Mouse (Mus musculus): ENCODE data around the gene Pde4a. TPM values are rescaled to one million over a fixed set of nuclear protein-coding genes. Genes with fewer than 3 reads are reported as not detected.

Gene Pde4a
- total and polyA plus RNA-seq, 3 experiments, result 1.7 to 7.6 (median 4.8) TPM

- dilution Hi-C loops (cut with MboI; ENCODE audit: extremely low pct_ligation_motif_present, extremely low pct_unique_long_range_greater_than_20kb, low sequenced_read_pairs) (no loop called here), in situ Hi-C loops (cut with MboI; ENCODE audit: low pct_ligation_motif_present, low pct_unique_long_range_greater_than_20kb, low sequenced_read_pairs) (no loop called here)
- Histone ChIP-seq H3K4me2 (ENCODE audit: insufficient read depth, low read depth, poor library complexity, severe bottlenecking) (no peak overlapping the region), H3K27ac (ENCODE audit: insufficient read depth, low read depth) (no peak overlapping the region), H3K9me3 (replicated peaks; ENCODE audit: low read length) (no peaks in the 10 kb centered on the region), H3K4me3 (replicated peaks in 1 of 3; ENCODE audit: low read depth in 2 of 3, low read length in 2 of 3, poor library complexity in 1 of 3) (no peak overlapping the region), H3K36me3 (replicated peaks in 1 of 2; ENCODE audit: control insufficient read depth in 1 of 2, insufficient read depth in 1 of 2, low read length in 1 of 2) (peaks cover 45 to 77% of the 10 kb centered on the region in 2 experiments), H3K9ac (ENCODE audit: insufficient read depth, low read depth) (no peak overlapping the region), H3K27me3 (replicated peaks) (no peaks in the 10 kb centered on the region), H3K79me2 (replicated peaks; ENCODE audit: control insufficient read depth, extremely low read depth, insufficient read depth, poor library complexity, severe bottlenecking) (no peaks in the 10 kb centered on the region), H3K4me1 (ENCODE audit: control insufficient read depth in 1 of 2, insufficient read depth in 2 of 2) (peaks cover 13 to 56% of the 10 kb centered on the region in 2 experiments)
- no peak for TF ChIP-seq EP300 (IDR thresholded peaks at IDR 0.05; ENCODE audit: low read length)
- TF ChIP-seq ZMIZ1 (IDR thresholded peaks at IDR 0.05; ENCODE audit: low read depth, low read length), result no peak
- TF ChIP-seq GABPA (IDR thresholded peaks at IDR 0.05; ENCODE audit: insufficient replicate concordance, low read depth, low read length), result no peak
- no peak for TF ChIP-seq BHLHE40 (IDR thresholded peaks at IDR 0.05; ENCODE audit: low read depth, low read length)
- TF ChIP-seq USF2 (conservative IDR thresholded peaks at IDR 0.05; ENCODE audit: low read depth, low read length), result no peak
- TF ChIP-seq CHD2 (IDR thresholded peaks at IDR 0.05; ENCODE audit: low read length), result no peak
- no peak for TF ChIP-seq TBP (conservative IDR thresholded peaks at IDR 0.05; ENCODE audit: low read depth, low read length)
- no peak for DNase-seq (ENCODE audit: extremely low read depth)
Observed at GRCm38 (mm10) chr9:21206848-21207247, 41.3 kb downstream of the Pde4a start.

DNA sequence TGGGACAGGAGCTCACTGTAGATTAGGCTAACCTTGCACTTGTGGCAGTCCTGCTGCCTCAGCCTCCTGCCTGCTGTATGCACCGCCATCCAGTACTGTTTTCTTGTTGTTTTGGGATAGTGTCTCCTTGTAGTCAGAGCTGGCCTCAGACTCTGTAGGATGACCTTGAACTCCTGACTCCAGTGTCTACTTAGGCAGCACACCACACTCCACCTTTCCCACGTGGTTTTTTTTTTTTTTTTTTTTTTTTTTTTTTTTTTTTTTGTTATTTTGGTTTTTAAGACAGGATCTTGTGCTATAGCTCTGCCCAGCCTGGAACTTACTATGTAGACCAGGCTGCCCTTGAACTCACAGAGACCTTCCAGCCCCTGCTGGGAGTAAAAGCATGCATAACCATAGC, 43.1 kb downstream of the Pde4a start:
- in situ Hi-C loops (cut with MboI; ENCODE audit: low pct_ligation_motif_present, low pct_unique_long_range_greater_than_20kb, low sequenced_read_pairs), result no loop called here
- peak; percentile 34; the same call in 1 of the 2 replicates for TF ChIP-seq ZNF384 (IDR thresholded peaks at IDR 0.05; ENCODE audit: low read depth, low read length)
- TF ChIP-seq MYC (IDR thresholded peaks at IDR 0.05; ENCODE audit: low read depth, low read length), result no peak
- peaks cover 10 to 58% of the 10 kb centered on the region in 2 experiments for H3K4me1 ChIP-seq (ENCODE audit: control insufficient read depth in 1 of 2, insufficient read depth in 2 of 2)
- dilution Hi-C loops (cut with MboI; ENCODE audit: extremely low pct_ligation_motif_present, extremely low pct_unique_long_range_greater_than_20kb, low sequenced_read_pairs), result no loop called here
- H3K36me3 ChIP-seq (replicated peaks in 1 of 2; ENCODE audit: control insufficient read depth in 1 of 2, insufficient read depth in 1 of 2, low read length in 1 of 2), result peaks cover 48 to 80% of the 10 kb centered on the region in 2 experiments
- H3K4me3 ChIP-seq (replicated peaks in 1 of 3; ENCODE audit: low read depth in 2 of 3, low read length in 2 of 3, poor library complexity in 1 of 3), result no peak overlapping the region
- H3K9ac ChIP-seq (ENCODE audit: insufficient read depth, low read depth), result no peak overlapping the region
- no peaks in the 10 kb centered on the region for H3K27me3 ChIP-seq (replicated peaks)
- no peaks in the 10 kb centered on the region for H3K9me3 ChIP-seq (replicated peaks; ENCODE audit: low read length)
- no peaks in the 10 kb centered on the region for H3K79me2 ChIP-seq (replicated peaks; ENCODE audit: control insufficient read depth, extremely low read depth, insufficient read depth, poor library complexity, severe bottlenecking)
- no peak overlapping the region for H3K27ac ChIP-seq (ENCODE audit: insufficient read depth, low read depth)
- DNase-seq (ENCODE audit: extremely low read depth), result no peak
- H3K4me2 ChIP-seq (ENCODE audit: insufficient read depth, low read depth, poor library complexity, severe bottlenecking), result no peak overlapping the region

GRCm38 (mm10) chr9:21210821-21211220, 45.3 kb downstream of the Pde4a start:
- TF ChIP-seq SMC3 (IDR thresholded peaks at IDR 0.05; ENCODE audit: low read depth, low read length), result no peak
- TF ChIP-seq GABPA (IDR thresholded peaks at IDR 0.05; ENCODE audit: insufficient replicate concordance, low read depth, low read length), result no peak
- TF ChIP-seq ZMIZ1 (IDR thresholded peaks at IDR 0.05; ENCODE audit: low read depth, low read length), result no peak
- no peak for TF ChIP-seq RCOR1 (conservative IDR thresholded peaks at IDR 0.05; ENCODE audit: low read depth, low read length)
- no peak for TF ChIP-seq BHLHE40 (IDR thresholded peaks at IDR 0.05; ENCODE audit: low read depth, low read length)
- no peak for TF ChIP-seq HCFC1 (IDR thresholded peaks at IDR 0.05; ENCODE audit: low read depth, low read length)
- TF ChIP-seq USF2 (conservative IDR thresholded peaks at IDR 0.05; ENCODE audit: low read depth, low read length), result no peak
- TF ChIP-seq MEF2A (IDR thresholded peaks at IDR 0.05; ENCODE audit: borderline replicate concordance, low read depth, low read length), result no peak
- no peak for TF ChIP-seq POLR2AphosphoS2 (IDR thresholded peaks at IDR 0.05; ENCODE audit: low read depth, low read length)
- TF ChIP-seq ZKSCAN1 (IDR thresholded peaks at IDR 0.05; ENCODE audit: borderline replicate concordance, low read depth, low read length), result no peak
- no peak for TF ChIP-seq USF1 (IDR thresholded peaks at IDR 0.05; ENCODE audit: low read depth, low read length)
- no peak for TF ChIP-seq JUND (conservative IDR thresholded peaks at IDR 0.05; ENCODE audit: low read depth, low read length)
- TF ChIP-seq CHD2 (IDR thresholded peaks at IDR 0.05; ENCODE audit: low read length), result no peak
- TF ChIP-seq UBTF (IDR thresholded peaks at IDR 0.05; ENCODE audit: low read depth, low read length), result no peak
- no peak for TF ChIP-seq IRF4 (IDR thresholded peaks at IDR 0.05; ENCODE audit: low read depth, low read length)
- TF ChIP-seq JUN (IDR thresholded peaks at IDR 0.05; ENCODE audit: insufficient read depth, low read depth, low read length), result no peak
- TF ChIP-seq MAX (IDR thresholded peaks at IDR 0.05; ENCODE audit: low read length), result no peak
- TF ChIP-seq POLR2A (IDR thresholded peaks at IDR 0.05; ENCODE audit: low read depth, low read length), result no peak
- Histone ChIP-seq H3K9ac (ENCODE audit: insufficient read depth, low read depth) (no peak overlapping the region), H3K4me2 (ENCODE audit: insufficient read depth, low read depth, poor library complexity, severe bottlenecking) (no peak overlapping the region), H3K4me3 (replicated peaks in 1 of 3; ENCODE audit: low read depth in 2 of 3, low read length in 2 of 3, poor library complexity in 1 of 3) (no peak overlapping the region), H3K4me1 (ENCODE audit: control insufficient read depth in 1 of 2, insufficient read depth in 2 of 2) (peaks cover 0 to 40% of the 10 kb centered on the region in 2 experiments; a peak in 2 of 4 replicates), H3K27ac (ENCODE audit: insufficient read depth, low read depth) (no peak overlapping the region), H3K27me3 (replicated peaks) (no peaks in the 10 kb centered on the region), H3K9me3 (replicated peaks; ENCODE audit: low read length) (no peaks in the 10 kb centered on the region), H3K79me2 (replicated peaks; ENCODE audit: control insufficient read depth, extremely low read depth, insufficient read depth, poor library complexity, severe bottlenecking) (no peaks in the 10 kb centered on the region), H3K36me3 (replicated peaks in 1 of 2; ENCODE audit: control insufficient read depth in 1 of 2, insufficient read depth in 1 of 2, low read length in 1 of 2) (peaks cover 31 to 67% of the 10 kb centered on the region in 2 experiments)
- in situ Hi-C loops (cut with MboI; ENCODE audit: low pct_ligation_motif_present, low pct_unique_long_range_greater_than_20kb, low sequenced_read_pairs) (no loop called here), dilution Hi-C loops (cut with MboI; ENCODE audit: extremely low pct_ligation_motif_present, extremely low pct_unique_long_range_greater_than_20kb, low sequenced_read_pairs) (no loop called here)
- DNase-seq (ENCODE audit: extremely low read depth), result no peak

Measured in CH12.LX (cell line).